In genomic region chr5:31984369-31984961, GRCm38 (mm10) we compare ENCODE assay signal across 12 mouse cellular contexts.
DNase-seq lines count a peak whose midpoint lies in the region; ATAC-seq and TF ChIP-seq lines count a peak whose summit lies in the region.
"Had no signal": no experiment of that assay in that cellular context is flagged by ENCODE, and none has a peak within 500 bp of the region (broad histone marks: within the 10 kb centered on the region; RNA-seq: fewer than 3 reads in every experiment).

No protein-coding gene starts in this region.

- TF ChIP-seq POLR2A in lung, adult 2 months (IDR thresholded peaks at IDR 0.05; ENCODE audit: borderline replicate concordance, extremely low read depth, low read depth, low read length), result no peak

- DNase-seq in cerebellum, postnatal 10 days, result peak; percentile 33 to 40
- DNase-seq in cerebellum, postnatal 4 days (ENCODE audit: low spot score in 2 of 2), result no peak
- peak; percentile 58 to 60 for DNase-seq in lung, adult 18-20 months
- no peak for DNase-seq in lung, adult 2 months
- DNase-seq in left cerebral cortex, adult 9 months (ENCODE audit: low spot score in 2 of 2), result peak; percentile 54 to 70
- peak; percentile 62 to 78 for DNase-seq in thymus, adult 18-20 months
- DNase-seq in liver, embryonic 11.5 days (ENCODE audit: low spot score), result no peak
- DNase-seq in yolk sac, embryonic 10.5 days (ENCODE audit: low spot score), result no peak
- DNase-seq: B cell, adult 2 months; kidney, postnatal 14 days; spleen, adult 18-20 months had no signal

- no peaks in the 10 kb centered on the region for H3K4me1 ChIP-seq in lung, adult 2 months (ENCODE audit: control insufficient read depth, insufficient read depth, low read length)
- no peaks in the 10 kb centered on the region; the same call in 1 of the 2 replicates for H3K4me1 ChIP-seq in liver, embryonic 11.5 days (replicated peaks; ENCODE audit: control insufficient read depth, insufficient read depth, low read length)
- H3K4me1 ChIP-seq: forebrain, embryonic 12.5 days had no signal

- no peaks in the 10 kb centered on the region for H3K27me3 ChIP-seq in liver, embryonic 11.5 days (replicated peaks; ENCODE audit: control insufficient read depth, insufficient read depth, low read length)
- H3K27me3 ChIP-seq: forebrain, embryonic 12.5 days had no signal

- WGBS in lung, adult 2 months, result 80% methylated on average over 13 of the region's 13 CpGs
- WGBS in liver, embryonic 11.5 days, result 83% methylated on average over 13 of the region's 13 CpGs

- no peaks in the 10 kb centered on the region for H3K9me3 ChIP-seq in liver, embryonic 11.5 days (ENCODE audit: control insufficient read depth, low read length)
- H3K9me3 ChIP-seq: forebrain, embryonic 12.5 days had no signal

- no peak overlapping the region for H3K27ac ChIP-seq in liver, embryonic 11.5 days (ENCODE audit: low read depth, low read length)
- H3K27ac ChIP-seq: forebrain, embryonic 12.5 days had no signal

- H3K36me3 ChIP-seq in liver, embryonic 11.5 days (ENCODE audit: control insufficient read depth, insufficient read depth, low read length), result no peaks in the 10 kb centered on the region
- H3K36me3 ChIP-seq: forebrain, embryonic 12.5 days had no signal

- no peak overlapping the region for H3K4me2 ChIP-seq in liver, embryonic 11.5 days
- H3K4me2 ChIP-seq: forebrain, embryonic 12.5 days had no signal

- no peak for TF ChIP-seq CTCF in lung, adult 2 months (IDR thresholded peaks at IDR 0.05; ENCODE audit: insufficient read depth, low read length)

- no peak overlapping the region for H3K4me3 ChIP-seq in lung, adult 2 months (replicated peaks; ENCODE audit: extremely low read depth, low read depth, low read length)
- H3K4me3 ChIP-seq in liver, embryonic 11.5 days (ENCODE audit: low read depth, low read length), result no peak overlapping the region
- H3K4me3 ChIP-seq: forebrain, embryonic 12.5 days had no signal

- no peak for ATAC-seq in liver, embryonic 11.5 days (replicated peaks; ENCODE audit: low FRiP score)

- H3K9ac ChIP-seq in liver, embryonic 11.5 days (ENCODE audit: low read depth, low read length), result no peak overlapping the region
- H3K9ac ChIP-seq: forebrain, embryonic 12.5 days had no signal

Comparison
In these comparisons a context has a peak if more than half of its experiments do, and no peak if none do; other contexts are left out.
1. DNase-seq: peak in cerebellum, postnatal 10 days (2 of 2), lung, adult 18-20 months (2 of 2), left cerebral cortex, adult 9 months (2 of 2) and thymus, adult 18-20 months (2 of 2); none in cerebellum, postnatal 4 days (0 of 2), lung, adult 2 months (single experiment), liver, embryonic 11.5 days (single experiment) and yolk sac, embryonic 10.5 days (single experiment).